Mouse (Mus musculus) limb, embryonic 13.5 days (tissue): ENCODE measurements at regions not wholly inside any gene's neighbourhood (a gene's known extent, or its start where the extent isn't known, plus 50 kb on each side); places are given as distances from the start of the nearest gene placed in this dataset.
A peak's percentile ranks its signal among the peaks of the same experiment; 100 is the strongest.

Experiments used
- ATAC-seq: fragments of 200-750 bp; cut with Nextera tagmentation; 2 replicates; pipeline ENCODE4 v1.8.0; 2017; ENCODE audit warnings: low read depth, moderate number of reproducible peaks, moderate TSS enrichment; ENCODE audit not compliant: low FRiP score
- H3K27ac ChIP-seq: fragments of 300-500 bp; sonication (generic); 2 replicates; pipeline ENCODE4 v1.5.1; 2015; ENCODE audit warnings: inconsistent platforms, mild to moderate bottlenecking, moderate library complexity
- H3K27me3 ChIP-seq: fragments of 300-500 bp; sonication (generic); 2 replicates; pipeline ENCODE4 v1.6.1; 2015; ENCODE audit warnings: mild to moderate bottlenecking, inconsistent platforms
- H3K36me3 ChIP-seq: fragments of 300-500 bp; sonication (generic); 2 replicates; pipeline ENCODE4 v1.6.1; 2015; ENCODE audit warnings: inconsistent platforms, mild to moderate bottlenecking, moderate library complexity
- H3K4me1 ChIP-seq: fragments of 300-500 bp; sonication (generic); 2 replicates; pipeline ENCODE4 v1.6.1; 2015; ENCODE audit warnings: inconsistent platforms
- H3K4me2 ChIP-seq: fragments of 300-500 bp; sonication (generic); replicated peaks from 2 replicates; pipeline ENCODE4 v1.6.1; 2015; ENCODE audit warnings: inconsistent platforms, mild to moderate bottlenecking, moderate library complexity
- H3K4me3 ChIP-seq: fragments of 300-500 bp; sonication (generic); 2 replicates; pipeline ENCODE4 v1.5.1; 2015; ENCODE audit warnings: moderate library complexity, mild to moderate bottlenecking, inconsistent platforms
- H3K9ac ChIP-seq: fragments of 300-500 bp; sonication (generic); 2 replicates; pipeline ENCODE4 v1.6.1; 2015; ENCODE audit warnings: mild to moderate bottlenecking, inconsistent platforms
- H3K9me3 ChIP-seq: fragments of 300-500 bp; sonication (generic); 2 replicates; pipeline ENCODE4 v1.6.1; 2016; ENCODE audit warnings: inconsistent platforms
- WGBS: fragments of 180-500 bp; shearing (Covaris S2); methylation state at CpG from one replicate; pipeline ENCODE4 v1.1.7; 2015; 5-methylcytosine and 5-hydroxymethylcytosine counted together

GRCm38 (mm10) chr8:34456543-34456942 lies 345.0 kb upstream of the Gm10131 start:
- ATAC-seq: no peak
- WGBS: 78% methylated on average over 3 of the region's 3 CpGs
- no peaks in the 10 kb centered on the region for H3K27me3 ChIP-seq
- no peak overlapping the region for H3K9ac ChIP-seq
- H3K4me2 ChIP-seq: no peak overlapping the region
- H3K4me3 ChIP-seq: no peak overlapping the region
- H3K36me3 ChIP-seq: no peaks in the 10 kb centered on the region
- peaks cover 9% of the 10 kb centered on the region for H3K9me3 ChIP-seq
- H3K27ac ChIP-seq: no peak overlapping the region
- peaks cover 1% of the 10 kb centered on the region; the same call in 1 of the 2 replicates for H3K4me1 ChIP-seq

- Histone ChIP-seq H3K27ac (no peak overlapping the region), H3K9me3 (peaks cover 5% of the 10 kb centered on the region; the same call in 1 of the 2 replicates), H3K4me3 (no peak overlapping the region), H3K36me3 (no peaks in the 10 kb centered on the region), H3K4me1 (peaks cover 2% of the 10 kb centered on the region; the same call in 1 of the 2 replicates), H3K27me3 (no peaks in the 10 kb centered on the region), H3K4me2 (no peak overlapping the region), H3K9ac (no peak overlapping the region)
- no peak for ATAC-seq
- 83% methylated on average over 14 of the region's 14 CpGs for WGBS
Measured at GRCm38 (mm10) chr8:34455376-34455775, 343.8 kb upstream of the Gm10131 start.

GRCm38 (mm10) chr8:34452811-34453210 lies 341.3 kb upstream of the Gm10131 start:
- no peak overlapping the region for H3K9ac ChIP-seq
- H3K27me3 ChIP-seq: no peaks in the 10 kb centered on the region
- WGBS: 68% methylated on average over 6 of the region's 6 CpGs
- no peak overlapping the region for H3K4me2 ChIP-seq
- H3K4me3 ChIP-seq: no peak overlapping the region
- H3K4me1 ChIP-seq: peaks cover 9% of the 10 kb centered on the region
- H3K9me3 ChIP-seq: peaks cover 5% of the 10 kb centered on the region; the same call in 1 of the 2 replicates
- no peak overlapping the region for H3K27ac ChIP-seq
- no peaks in the 10 kb centered on the region for H3K36me3 ChIP-seq
- ATAC-seq: no peak

GRCm38 (mm10) chr8:34451211-34452000 lies 339.9 kb upstream of the Gm10131 start:
- ATAC-seq: no peak
- Histone ChIP-seq H3K27me3 (no peaks in the 10 kb centered on the region), H3K4me2 (no peak overlapping the region), H3K9me3 (peaks cover 5% of the 10 kb centered on the region; the same call in 1 of the 2 replicates), H3K9ac (no peak overlapping the region), H3K36me3 (no peaks in the 10 kb centered on the region), H3K4me1 (peaks cover 12% of the 10 kb centered on the region), H3K4me3 (no peak overlapping the region), H3K27ac (no peak overlapping the region)
- 27% methylated on average over 6 of the region's 6 CpGs for WGBS

- H3K4me2 ChIP-seq: no peak overlapping the region
- no peak overlapping the region for H3K4me3 ChIP-seq
- no peaks in the 10 kb centered on the region for H3K36me3 ChIP-seq
- 80% methylated on average over 11 of the region's 11 CpGs for WGBS
- H3K27me3 ChIP-seq: no peaks in the 10 kb centered on the region
- H3K27ac ChIP-seq: no peak overlapping the region
- ATAC-seq: no peak
- H3K9me3 ChIP-seq: peaks cover 5% of the 10 kb centered on the region; the same call in 1 of the 2 replicates
- no peak overlapping the region for H3K9ac ChIP-seq
- peaks cover 12% of the 10 kb centered on the region for H3K4me1 ChIP-seq
Measured at GRCm38 (mm10) chr8:34449391-34450044, 338.0 kb upstream of the Gm10131 start.

GRCm38 (mm10) chr8:34447880-34448830 lies 336.6 kb upstream of the Gm10131 start:
- H3K4me1 ChIP-seq: peaks cover 12% of the 10 kb centered on the region
- no peaks in the 10 kb centered on the region for H3K27me3 ChIP-seq
- ATAC-seq: no peak
- H3K36me3 ChIP-seq: no peaks in the 10 kb centered on the region
- 43% methylated on average over 18 of the region's 18 CpGs for WGBS
- H3K4me3 ChIP-seq: no peak overlapping the region
- no peak overlapping the region for H3K27ac ChIP-seq
- no peak overlapping the region for H3K4me2 ChIP-seq
- peaks cover 4% of the 10 kb centered on the region; the same call in 1 of the 2 replicates for H3K9me3 ChIP-seq
- 0 out of 2 replicates have a peak overlapping the region, but pooled peaks have one; percentile 5 for H3K9ac ChIP-seq

- 87% methylated on average over 3 of the region's 3 CpGs for WGBS
- Histone ChIP-seq H3K36me3 (no peaks in the 10 kb centered on the region), H3K4me2 (no peak overlapping the region), H3K4me1 (peaks cover 1% of the 10 kb centered on the region), H3K27ac (no peak overlapping the region), H3K4me3 (no peak overlapping the region), H3K9me3 (no peaks in the 10 kb centered on the region), H3K9ac (no peak overlapping the region), H3K27me3 (no peaks in the 10 kb centered on the region; the same call in 1 of the 2 replicates)
- ATAC-seq: no peak
Measured at GRCm38 (mm10) chr8:34442688-34443087, 331.2 kb upstream of the Gm10131 start.

GRCm38 (mm10) chr8:34441756-34442155 lies 330.2 kb upstream of the Gm10131 start:
- 74% methylated on average over 3 of the region's 3 CpGs for WGBS
- Histone ChIP-seq H3K9me3 (no peaks in the 10 kb centered on the region), H3K4me2 (no peak overlapping the region), H3K4me3 (no peak overlapping the region), H3K9ac (no peak overlapping the region), H3K36me3 (no peaks in the 10 kb centered on the region), H3K27ac (no peak overlapping the region), H3K4me1 (no peaks in the 10 kb centered on the region), H3K27me3 (no peaks in the 10 kb centered on the region; the same call in 1 of the 2 replicates)
- ATAC-seq: no peak

- Histone ChIP-seq H3K36me3 (no peaks in the 10 kb centered on the region), H3K9ac (no peak overlapping the region), H3K4me1 (no peaks in the 10 kb centered on the region), H3K4me3 (no peak overlapping the region), H3K9me3 (no peaks in the 10 kb centered on the region), H3K4me2 (no peak overlapping the region), H3K27me3 (no peaks in the 10 kb centered on the region; the same call in 1 of the 2 replicates), H3K27ac (no peak overlapping the region)
- WGBS: 86% methylated on average over 4 of the region's 4 CpGs
- no peak for ATAC-seq
Measured at GRCm38 (mm10) chr8:34440771-34441170, 329.2 kb upstream of the Gm10131 start.

- Histone ChIP-seq H3K4me2 (no peak overlapping the region), H3K27ac (no peak overlapping the region), H3K27me3 (no peaks in the 10 kb centered on the region; the same call in 1 of the 2 replicates), H3K4me3 (no peak overlapping the region), H3K4me1 (no peaks in the 10 kb centered on the region), H3K9me3 (no peaks in the 10 kb centered on the region), H3K9ac (no peak overlapping the region), H3K36me3 (no peaks in the 10 kb centered on the region)
- ATAC-seq: no peak
- WGBS: 88% methylated on average over 2 of the region's 2 CpGs
Measured at GRCm38 (mm10) chr8:34438771-34439170, 327.2 kb upstream of the Gm10131 start.

- 92% methylated on average over 7 of the region's 7 CpGs for WGBS
- no peak overlapping the region for H3K27ac ChIP-seq
Measured at GRCm38 (mm10) chr8:34431985-34432384, 320.4 kb upstream of the Gm10131 start.

More at GRCm38 (mm10) chr8:34431985-34432384, 320.4 kb upstream of the Gm10131 start:
- H3K27me3 ChIP-seq: no peaks in the 10 kb centered on the region
- H3K4me3 ChIP-seq: no peak overlapping the region
- H3K9ac ChIP-seq: no peak overlapping the region
- H3K4me2 ChIP-seq: no peak overlapping the region
- ATAC-seq: no peak
- no peaks in the 10 kb centered on the region for H3K36me3 ChIP-seq
- H3K4me1 ChIP-seq: peaks cover 19% of the 10 kb centered on the region
- no peaks in the 10 kb centered on the region for H3K9me3 ChIP-seq
